Mouse (Mus musculus) liver, postnatal 0 days (tissue): ENCODE data around the gene Gpr3.

Source experiments
- CTCF ChIP-seq: sonication (generic); IDR thresholded peaks from 2 replicates; pipeline ENCODE4 v1.5.1; 2016; ENCODE audit warnings: antibody characterized with exemption, low read depth
- EP300 ChIP-seq: IDR thresholded peaks from 2 replicates; pipeline ENCODE4 v1.6.1; 2016; ENCODE audit warnings: antibody characterized with exemption, low read depth, mild to moderate bottlenecking

DNA sequence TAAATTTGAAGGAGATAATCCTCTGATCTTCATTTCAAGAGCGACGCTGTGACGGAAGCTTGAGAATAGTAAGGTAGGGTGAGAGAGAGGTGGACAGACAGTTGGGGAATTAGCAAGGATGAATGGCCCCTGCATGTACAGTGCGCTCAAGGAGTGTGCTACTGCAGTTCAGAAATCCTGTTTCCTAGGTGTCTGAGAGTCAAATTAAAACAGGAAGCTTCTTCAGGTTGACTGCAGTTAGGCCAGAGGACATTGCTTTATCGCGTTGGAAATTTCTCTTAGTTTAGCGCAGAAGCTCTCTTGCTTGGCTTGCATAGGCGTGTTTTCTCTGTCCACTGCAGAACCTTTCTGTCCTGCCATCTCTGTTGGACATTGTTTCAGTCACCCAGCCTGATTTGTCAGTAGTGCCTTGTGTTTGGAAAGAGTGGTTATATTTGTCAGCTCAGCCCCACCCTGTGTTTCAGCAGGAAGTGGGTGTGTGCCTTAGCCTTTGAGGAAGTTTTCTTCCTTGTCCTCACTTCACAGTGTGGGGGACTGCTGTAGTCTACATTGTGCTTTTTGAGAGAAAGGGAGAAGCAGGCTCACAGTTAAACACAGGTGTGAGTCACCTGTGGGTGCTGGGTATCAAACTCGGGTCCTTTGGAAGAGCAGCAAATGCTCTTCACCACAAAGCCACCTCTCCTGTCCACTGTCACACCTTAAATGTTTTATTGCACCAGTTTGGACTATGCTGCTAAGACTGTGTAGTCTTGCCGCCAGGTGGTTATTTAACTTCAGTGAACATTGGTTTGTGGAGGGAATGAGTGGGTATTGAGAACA, 42.9 kb downstream of the Gpr3 start:
- TF ChIP-seq CTCF: no peak
- no peak for TF ChIP-seq EP300
